Mouse (Mus musculus) ES-E14 (cell line): Measurements from ENCODE around the gene Ehf.

ENCODE experiments used
- CHD2 ChIP-seq: IDR thresholded peaks from 2 replicates; pipeline ENCODE4 v1.6.1; 2014; ENCODE audit warnings: mild to moderate bottlenecking, low read depth, low read length, inconsistent platforms
- HCFC1 ChIP-seq: IDR thresholded peaks from 2 replicates; pipeline ENCODE4 v1.6.1; 2012; ENCODE audit warnings: low read length, inconsistent platforms, borderline replicate concordance; ENCODE audit not compliant: insufficient read depth
- MAFK ChIP-seq: IDR thresholded peaks from 2 replicates; pipeline ENCODE4 v1.6.1; 2014; ENCODE audit warnings: mild to moderate bottlenecking, low read depth, low read length, inconsistent platforms; ENCODE audit not compliant: insufficient read depth
- ZC3H11A ChIP-seq: IDR thresholded peaks from 2 replicates; pipeline ENCODE4 v1.6.1; 2012; ENCODE audit warnings: low read depth, mild to moderate bottlenecking, inconsistent platforms, low read length, borderline replicate concordance

DNA sequence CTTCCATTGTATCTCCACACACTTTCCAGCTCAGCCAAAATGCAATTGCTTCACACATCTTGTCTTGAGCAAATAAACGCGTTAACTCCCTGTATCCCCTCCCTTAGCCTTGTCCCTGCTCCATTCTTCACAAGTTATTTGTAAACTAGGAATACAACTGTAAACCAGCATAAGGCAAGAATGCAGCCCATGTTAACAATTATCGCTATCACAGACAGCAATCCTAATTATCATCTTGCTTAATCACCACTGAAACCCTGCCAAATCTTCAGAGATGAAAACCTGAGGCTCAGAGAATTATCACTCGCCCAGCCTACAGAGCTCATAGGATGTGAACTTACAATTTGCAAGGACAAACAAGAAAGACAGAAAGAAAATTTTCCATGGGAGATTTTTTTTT is 84.8 kb downstream of the Ehf start:
- TF ChIP-seq CHD2 (no peak), MAFK (no peak), HCFC1 (no peak), ZC3H11A (no peak)
